Mouse (Mus musculus): Measurements from ENCODE around the gene Tlx2.

The Tlx2 gene

GRCm38 (mm10) chr6:83092416-83093127 lies 22.5 kb upstream of the Tlx2 start:
- DNase-seq (ENCODE audit: low spot score), result no peak

GRCm38 (mm10) chr6:83087926-83088260 lies 17.8 kb upstream of the Tlx2 start:
- no peak for DNase-seq (ENCODE audit: low spot score)

DNA sequence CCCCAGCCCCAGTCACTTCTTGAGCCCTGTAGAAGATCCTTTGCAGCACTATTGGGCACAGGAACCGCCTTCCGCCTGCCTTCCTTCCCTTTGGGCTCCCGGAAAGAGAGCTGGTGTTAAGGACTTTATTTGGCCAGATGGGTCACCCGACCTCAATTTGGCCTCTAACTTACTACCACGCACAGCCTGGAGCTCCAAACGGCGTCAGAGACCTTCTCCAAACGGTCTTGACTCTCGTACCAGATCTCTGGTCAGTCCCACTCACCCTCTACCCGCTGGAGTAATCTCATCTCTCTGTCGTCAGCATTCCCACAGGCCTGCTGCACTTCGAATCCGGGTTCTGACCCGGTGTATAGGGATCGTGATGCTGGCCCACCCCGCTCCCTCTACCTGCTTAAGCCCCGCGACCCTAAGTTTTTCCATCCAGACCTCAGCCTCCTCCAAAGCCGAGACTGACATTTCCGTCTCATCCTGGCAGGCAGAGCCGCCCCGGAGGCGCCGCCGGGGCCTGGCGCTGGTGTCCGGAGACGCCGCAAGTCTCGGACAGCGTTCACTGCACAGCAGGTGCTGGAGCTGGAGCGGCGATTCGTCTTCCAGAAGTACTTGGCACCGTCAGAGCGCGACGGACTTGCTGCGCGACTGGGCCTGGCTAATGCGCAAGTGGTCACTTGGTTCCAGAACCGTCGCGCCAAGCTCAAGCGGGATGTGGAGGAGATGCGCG lies 17.3 kb upstream of the Tlx2 start:
- DNase-seq (ENCODE audit: low spot score), result no peak

DNA sequence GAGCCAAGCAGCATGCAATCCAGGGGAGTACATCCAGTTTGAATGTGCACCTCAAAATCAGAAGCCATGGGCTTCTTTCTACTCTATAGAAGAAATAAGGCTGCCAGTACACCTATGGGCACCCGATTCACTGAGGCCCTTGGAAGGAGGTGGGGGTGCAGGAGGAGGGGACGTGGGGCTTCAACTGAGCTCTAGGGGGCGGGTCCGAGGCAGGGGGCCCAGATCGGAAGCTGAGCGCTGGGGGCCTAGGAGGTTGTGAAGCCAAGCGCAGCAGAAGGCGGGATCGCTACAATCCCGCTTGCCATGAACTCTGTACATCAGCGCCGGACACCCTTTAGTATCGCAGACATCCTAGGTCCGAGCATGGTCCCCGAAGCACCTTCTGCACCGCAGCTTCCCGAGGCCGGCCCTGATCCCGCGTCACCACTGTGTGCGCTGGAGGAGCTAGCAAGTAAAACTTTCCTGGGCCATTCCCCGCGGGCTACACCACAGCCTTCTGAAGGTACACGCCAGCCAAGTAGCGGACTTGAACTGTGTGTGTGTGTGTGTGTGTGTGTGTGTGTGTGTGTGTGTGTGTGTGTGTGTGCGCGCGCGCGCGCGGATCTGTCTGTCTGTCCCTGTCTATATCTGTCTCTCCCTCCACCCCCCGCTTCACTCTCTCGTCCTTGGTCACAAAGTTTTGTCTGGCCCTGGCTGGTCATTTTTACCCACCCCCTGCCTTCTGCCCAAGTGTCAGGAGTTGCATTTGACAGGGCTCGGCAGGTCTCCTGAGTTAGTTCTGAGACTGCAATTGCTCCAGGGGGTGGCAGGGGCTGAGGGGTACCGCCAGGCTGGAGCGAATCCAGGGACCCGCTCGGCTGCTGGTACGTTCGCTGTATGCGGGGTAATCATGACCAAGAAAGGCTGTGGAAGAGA lies 16.3 kb upstream of the Tlx2 start, which contains the start of gene Lbx2:
TSS of gene Lbx2 (plus strand) at position 247 of the 915 bp plus-strand sequence.
- no peak for DNase-seq (ENCODE audit: low spot score)

GRCm38 (mm10) chr6:83084477-83084876 lies 14.4 kb upstream of the Tlx2 start:
- no peak for DNase-seq (ENCODE audit: low spot score)

- no peak for DNase-seq (ENCODE audit: low spot score)
Observed at GRCm38 (mm10) chr6:83083497-83083896, 13.4 kb upstream of the Tlx2 start.

DNA sequence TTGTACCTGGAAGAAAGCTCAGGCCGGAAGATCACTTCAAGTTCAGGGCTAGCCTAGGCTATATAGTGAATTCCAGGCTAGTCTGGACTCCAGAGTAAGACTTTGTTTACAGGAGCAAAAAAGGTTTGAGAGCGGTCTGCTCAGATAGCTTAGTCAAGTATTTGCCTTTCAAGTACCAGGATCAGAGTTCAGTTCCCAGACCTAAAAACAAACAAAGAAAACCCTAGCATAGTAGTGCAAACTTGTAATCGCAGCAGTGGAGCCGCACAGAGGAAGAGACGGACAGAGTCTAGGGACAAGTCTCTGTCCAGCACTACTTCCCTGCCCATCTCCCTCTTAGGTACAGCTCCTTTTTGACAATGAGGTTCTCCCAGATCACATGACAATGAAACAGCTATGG lies 10.1 kb upstream of the Tlx2 start:
- DNase-seq (ENCODE audit: low spot score), result no peak

- DNase-seq (ENCODE audit: low spot score), result peak; percentile 94
Observed at GRCm38 (mm10) chr6:83078324-83078858, 8.3 kb upstream of the Tlx2 start.

DNA sequence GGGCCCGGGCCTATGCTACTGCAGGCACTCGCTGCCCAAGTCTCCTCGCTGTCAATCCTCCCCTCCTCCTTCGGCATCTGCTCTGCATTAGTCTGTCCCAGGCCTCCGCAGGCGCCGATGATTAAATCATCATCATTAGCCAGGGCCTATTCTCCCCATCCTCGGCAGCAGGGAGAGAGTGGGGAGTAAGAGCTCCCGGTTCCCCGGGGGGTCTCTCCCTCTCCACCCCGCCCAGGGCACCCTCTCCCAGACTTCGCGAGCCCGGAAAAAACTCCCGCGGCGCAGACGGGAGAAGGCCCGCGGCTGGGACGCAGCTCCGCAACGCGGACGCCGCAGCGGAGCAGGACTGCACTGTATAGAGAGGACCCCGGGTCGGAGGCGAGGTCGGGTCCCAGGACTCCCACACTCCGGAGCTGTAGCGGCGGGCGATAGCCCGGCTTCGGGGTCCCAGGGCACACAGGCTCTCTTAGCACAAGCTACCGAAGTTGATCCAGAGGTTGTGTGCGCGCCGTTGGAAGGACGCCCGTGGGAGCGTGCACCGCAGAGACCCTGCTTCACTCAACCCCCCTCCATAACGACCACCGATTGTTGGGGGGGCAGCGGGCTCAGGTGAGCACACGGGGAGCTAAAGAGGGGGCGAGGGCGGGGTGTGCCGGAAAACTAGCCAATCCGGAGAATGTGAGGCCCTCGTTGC lies 7.7 kb upstream of the Tlx2 start, which contains the start of gene Pcgf1:
TSS of gene Pcgf1 (plus strand) at position 240 of the 694 bp plus-strand sequence.
- no peak for DNase-seq (ENCODE audit: low spot score)

DNA sequence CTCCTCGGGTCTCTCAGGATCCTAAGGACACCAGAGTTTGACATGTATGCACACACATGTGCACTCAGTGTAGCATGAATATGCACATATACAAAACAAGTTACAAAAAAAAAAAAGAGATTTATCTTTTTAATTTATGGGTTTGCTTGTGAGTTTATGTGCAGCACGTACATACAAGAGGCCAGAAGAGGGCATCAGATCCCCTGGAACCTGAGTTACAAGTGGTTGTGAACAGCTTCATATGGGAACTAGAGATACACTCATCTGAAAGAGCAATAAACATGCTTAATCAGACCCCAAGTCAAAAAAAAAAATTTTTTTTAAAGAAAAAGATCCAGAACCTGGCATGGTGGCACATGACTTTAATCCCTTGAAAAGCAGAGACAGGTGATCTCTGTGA lies 4.9 kb upstream of the Tlx2 start:
- no peak for DNase-seq (ENCODE audit: low spot score)

DNA sequence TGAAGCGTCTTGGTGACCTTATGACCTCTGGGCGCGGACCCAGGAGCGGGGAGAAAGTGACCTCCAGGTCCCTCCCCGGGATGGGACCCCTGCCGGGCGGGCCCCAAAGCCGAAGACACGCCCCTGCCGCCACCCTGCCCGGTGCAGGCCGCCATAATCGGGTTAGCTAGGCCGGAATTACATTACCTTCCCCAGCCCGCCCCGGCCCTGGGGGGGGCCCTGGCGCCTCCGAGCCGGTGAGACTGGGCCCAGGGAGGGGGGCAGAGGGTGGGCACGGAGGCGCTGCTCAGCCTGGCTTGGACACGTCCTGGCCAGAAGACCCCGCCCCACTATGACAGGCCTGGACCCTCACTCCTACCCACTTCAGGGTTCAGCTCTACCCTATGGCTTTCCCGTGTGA lies 1.1 kb upstream of the Tlx2 start:
- DNase-seq (ENCODE audit: low spot score), result no peak

DNA sequence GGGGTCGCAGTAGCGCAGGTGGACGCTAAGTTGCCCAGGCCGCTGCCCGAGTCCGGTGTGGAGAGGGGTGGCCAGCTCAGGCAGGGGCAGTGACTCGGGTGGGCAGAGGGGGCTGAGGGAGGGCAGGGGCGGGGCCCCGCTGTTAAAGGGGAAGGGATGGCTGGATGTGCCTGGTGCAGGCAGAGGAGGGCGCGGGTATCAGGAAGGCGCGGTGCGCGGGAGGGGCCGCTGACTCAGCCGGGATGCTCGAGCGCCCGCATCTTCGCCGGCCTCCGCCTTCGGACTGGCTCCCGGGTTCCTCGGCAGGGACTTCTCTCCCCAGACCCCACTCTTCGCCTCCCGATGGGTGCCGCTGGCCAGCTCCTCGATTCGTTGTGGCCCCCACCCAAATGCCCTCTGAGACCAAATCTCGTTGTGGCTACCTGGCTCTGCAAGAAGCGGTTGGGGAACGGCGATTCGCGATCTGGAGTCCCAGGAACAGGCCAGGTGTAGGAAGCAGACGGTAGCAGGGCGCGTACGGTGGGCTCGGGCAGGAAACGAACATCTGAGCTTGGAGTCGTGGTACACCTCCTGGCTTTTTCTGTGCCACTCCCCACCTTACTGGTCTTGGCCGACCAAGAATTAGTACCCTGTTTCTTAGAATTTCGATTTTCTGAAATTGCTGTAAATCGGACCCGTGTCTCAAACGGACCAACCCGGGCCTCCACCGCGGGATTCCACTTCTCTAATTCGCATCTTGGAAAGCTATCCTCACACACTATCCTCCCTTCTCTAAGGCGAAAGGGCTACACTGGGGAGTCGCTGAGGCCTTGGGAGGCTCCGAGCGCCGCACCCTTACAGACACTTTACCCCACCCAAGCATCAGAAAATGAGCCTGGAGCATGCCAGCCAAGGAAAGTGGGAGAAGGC lies 472 bp upstream of the Tlx2 start:
- DNase-seq (ENCODE audit: low spot score), result no peak

- no peak for DNase-seq (ENCODE audit: low spot score)
Observed at GRCm38 (mm10) chr6:83069488-83070246, 426 bp downstream of the Tlx2 start.

- no peak for DNase-seq (ENCODE audit: low spot score)
Observed at GRCm38 (mm10) chr6:83068706-83069487, 1.2 kb downstream of the Tlx2 start.

- no peak for DNase-seq (ENCODE audit: low spot score)
Observed at GRCm38 (mm10) chr6:83068221-83068620, 1.9 kb downstream of the Tlx2 start.

DNA sequence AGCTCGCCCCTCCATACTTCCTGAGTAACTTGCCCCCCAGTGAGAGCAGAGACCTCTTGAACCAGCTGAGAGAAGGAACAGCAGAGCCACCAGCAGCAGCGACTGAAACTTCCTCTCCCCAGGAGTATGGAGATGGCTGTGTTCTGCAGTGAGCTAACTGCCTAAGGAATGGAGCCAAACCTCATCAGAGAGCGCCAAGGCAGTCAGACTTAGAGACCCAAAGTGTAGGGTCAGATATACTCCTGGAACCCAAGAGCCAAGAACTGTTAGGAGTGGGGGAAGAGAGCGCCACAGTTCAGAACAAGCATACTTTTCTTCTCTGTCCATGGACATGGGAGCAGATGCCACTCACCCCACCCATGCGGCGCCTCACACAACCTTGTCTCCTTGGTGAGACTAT lies 3.7 kb downstream of the Tlx2 start:
- no peak for DNase-seq (ENCODE audit: low spot score)

- no peak for DNase-seq (ENCODE audit: low spot score)
Observed at GRCm38 (mm10) chr6:83065995-83066394, 4.1 kb downstream of the Tlx2 start.

GRCm38 (mm10) chr6:83058725-83059124 lies 11.4 kb downstream of the Tlx2 start:
- DNase-seq (ENCODE audit: low spot score), result no peak

DNA sequence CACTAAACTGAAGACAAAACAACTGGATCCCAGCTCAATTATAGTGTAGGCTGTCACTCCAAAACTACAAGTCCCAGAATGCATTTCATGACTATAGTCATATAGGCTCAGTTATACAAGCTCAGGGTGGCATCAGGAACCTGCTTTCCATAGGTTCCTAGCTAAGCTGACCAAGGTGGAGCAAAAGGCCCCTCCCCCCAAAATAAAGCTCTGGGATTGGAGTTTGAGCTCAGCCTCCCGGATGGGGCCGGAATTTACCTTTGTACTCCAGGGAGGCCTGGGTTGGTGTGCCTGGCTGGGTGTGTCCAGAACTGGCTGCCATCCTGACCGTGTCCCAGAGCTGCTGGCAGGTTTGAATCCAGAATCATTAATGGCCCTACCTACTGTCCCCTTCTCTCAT lies 12.3 kb downstream of the Tlx2 start, which contains the start of gene Dqx1:
TSS of gene Dqx1 (plus strand) at position 55 of the 400 bp plus-strand sequence.
- DNase-seq (ENCODE audit: low spot score), result no peak
